Mouse (Mus musculus): ENCODE measurements around the gene Gm9049.
A peak's percentile ranks its signal among the peaks of the same experiment; 100 is the strongest.
"Not testable (repeated sequence)": the region's sequence is repeated elsewhere in the genome, so short reads cannot be mapped to it uniquely, and the experiment has no call there.

The Gm9049 gene

DNA sequence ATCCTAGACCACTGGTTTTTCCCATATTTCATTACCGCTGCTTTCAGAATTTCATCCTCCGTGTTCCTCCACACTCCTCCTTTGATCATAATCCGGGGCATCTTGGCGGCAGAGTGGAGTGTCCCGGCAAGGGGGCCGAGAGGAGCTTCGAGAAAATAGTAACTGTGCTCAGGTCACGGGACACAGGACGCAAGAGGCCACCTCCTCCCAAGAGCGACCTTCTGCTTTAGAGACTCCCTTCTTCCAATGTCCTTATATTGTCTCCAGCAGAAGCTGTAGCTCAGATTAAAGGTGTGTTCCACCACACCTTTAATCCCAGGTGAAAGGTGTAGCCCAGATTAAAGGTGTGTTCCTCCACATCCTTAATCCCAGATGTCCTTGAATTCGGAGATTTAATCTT is at the start of gene Gm9049:
Gm9049 (minus strand) TSS at position 101 of the 400 bp plus-strand sequence.
- not testable (repeated sequence) for DNase-seq

- DNase-seq: no peak
Observed at GRCm38 (mm10) chr10:118399917-118400316, 46.0 kb upstream of the Gm9049 start.

- DNase-seq: peak; percentile 90
Observed at GRCm38 (mm10) chr10:118370443-118370842, 16.5 kb upstream of the Gm9049 start.

GRCm38 (mm10) chr10:118369518-118369917 is 15.6 kb upstream of the Gm9049 start:
- DNase-seq: no peak

- not testable (repeated sequence) for DNase-seq
Observed at GRCm38 (mm10) chr10:118348579-118348978, 5.3 kb downstream of the Gm9049 start, which contains the start of gene Gm9048. Gene Gm9048, minus strand, starts transcription at chr10:118348679.

GRCm38 (mm10) chr10:118343155-118343554 is 10.8 kb downstream of the Gm9049 start, which contains the start of gene Gm9046:
Gene Gm9046, minus strand, starts transcription at chr10:118343255.
- DNase-seq: not testable (repeated sequence)

GRCm38 (mm10) chr10:118337731-118338130 is 16.2 kb downstream of the Gm9049 start, which contains the start of gene Gm9045:
Gene Gm9045, minus strand, starts transcription at chr10:118337831.
- DNase-seq: not testable (repeated sequence)

GRCm38 (mm10) chr10:118332308-118332707 is 21.6 kb downstream of the Gm9049 start, which contains the start of gene Gm9044:
Gene Gm9044, minus strand, starts transcription at chr10:118332408.
- DNase-seq: not testable (repeated sequence)

DNA sequence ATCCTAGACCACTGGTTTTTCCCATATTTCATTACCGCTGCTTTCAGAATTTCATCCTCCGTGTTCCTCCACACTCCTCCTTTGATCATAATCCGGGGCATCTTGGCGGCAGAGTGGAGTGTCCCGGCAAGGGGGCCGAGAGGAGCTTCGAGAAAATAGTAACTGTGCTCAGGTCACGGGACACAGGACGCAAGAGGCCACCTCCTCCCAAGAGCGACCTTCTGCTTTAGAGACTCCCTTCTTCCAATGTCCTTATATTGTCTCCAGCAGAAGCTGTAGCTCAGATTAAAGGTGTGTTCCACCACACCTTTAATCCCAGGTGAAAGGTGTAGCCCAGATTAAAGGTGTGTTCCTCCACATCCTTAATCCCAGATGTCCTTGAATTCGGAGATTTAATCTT is 27.0 kb downstream of the Gm9049 start, which contains the start of gene Gm9040:
Gm9040 (minus strand) TSS at position 101 of the 400 bp plus-strand sequence.
- not testable (repeated sequence) for DNase-seq

GRCm38 (mm10) chr10:118319024-118319423 is 34.9 kb downstream of the Gm9049 start:
- DNase-seq: no peak

DNA sequence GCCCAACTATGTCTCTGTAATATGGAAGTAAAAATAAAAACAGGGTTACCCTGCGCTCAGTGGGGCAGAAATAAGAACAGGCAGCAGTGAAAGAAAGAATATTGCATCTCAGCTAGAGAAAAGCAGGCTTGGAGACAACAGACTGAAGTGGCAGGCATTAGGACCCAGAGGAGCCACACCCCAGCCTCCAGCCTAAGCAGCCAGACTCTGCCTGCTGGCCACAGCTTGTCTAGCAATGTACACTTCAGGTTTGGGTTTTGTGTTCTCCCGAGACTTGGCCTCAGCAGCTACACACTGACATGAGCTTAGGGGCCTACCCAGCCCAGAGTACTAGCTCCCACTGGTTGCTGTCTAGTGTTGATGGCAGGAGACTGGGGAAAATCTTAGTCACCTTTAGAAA is 51.8 kb downstream of the Gm9049 start:
- DNase-seq: not testable (repeated sequence)
